Mouse (Mus musculus): ENCODE measurements around the gene Arhgef19.
A peak's percentile ranks its signal among the peaks of the same experiment; 100 is the strongest.

Gene Arhgef19

GRCm38 (mm10) chr4:141239388-141240125 lies at the start of gene Arhgef19:
TSS of gene Arhgef19 (plus strand) at chr4:141239499.
- DNase-seq (ENCODE audit: low read depth, low spot score), result no peak

GRCm38 (mm10) chr4:141191294-141191693 lies 48.0 kb upstream of the Arhgef19 start:
- DNase-seq (ENCODE audit: low read depth, low spot score), result no peak

- no peak for DNase-seq (ENCODE audit: low read depth, low spot score)
Observed at GRCm38 (mm10) chr4:141194553-141194952, 44.7 kb upstream of the Arhgef19 start.

- DNase-seq (ENCODE audit: low read depth, low spot score), result no peak
Observed at GRCm38 (mm10) chr4:141196981-141197685, 42.2 kb upstream of the Arhgef19 start.

- DNase-seq (ENCODE audit: low read depth, low spot score), result no peak
Observed at GRCm38 (mm10) chr4:141197686-141198035, 41.6 kb upstream of the Arhgef19 start.

- no peak for DNase-seq (ENCODE audit: low read depth, low spot score)
Observed at GRCm38 (mm10) chr4:141200906-141201305, 38.4 kb upstream of the Arhgef19 start.

GRCm38 (mm10) chr4:141202192-141202591 lies 37.1 kb upstream of the Arhgef19 start:
- no peak for DNase-seq (ENCODE audit: low read depth, low spot score)

GRCm38 (mm10) chr4:141204580-141205061 lies 34.7 kb upstream of the Arhgef19 start:
- DNase-seq (ENCODE audit: low read depth, low spot score), result no peak

GRCm38 (mm10) chr4:141207081-141207480 lies 32.2 kb upstream of the Arhgef19 start:
- DNase-seq (ENCODE audit: low read depth, low spot score), result no peak

GRCm38 (mm10) chr4:141210524-141211219 lies 28.6 kb upstream of the Arhgef19 start:
- no peak for DNase-seq (ENCODE audit: low read depth, low spot score)

GRCm38 (mm10) chr4:141211646-141212045 lies 27.7 kb upstream of the Arhgef19 start:
- DNase-seq (ENCODE audit: low read depth, low spot score), result peak; percentile 57

GRCm38 (mm10) chr4:141212892-141213291 lies 26.4 kb upstream of the Arhgef19 start:
- DNase-seq (ENCODE audit: low read depth, low spot score), result no peak

- no peak for DNase-seq (ENCODE audit: low read depth, low spot score)
Observed at GRCm38 (mm10) chr4:141213342-141213741, 26.0 kb upstream of the Arhgef19 start.

- peak; percentile 76 for DNase-seq (ENCODE audit: low read depth, low spot score)
Observed at GRCm38 (mm10) chr4:141213770-141214336, 25.4 kb upstream of the Arhgef19 start, which contains the start of gene Rsg1. TSS of gene Rsg1 (plus strand) at chr4:141213956.

- DNase-seq (ENCODE audit: low read depth, low spot score), result no peak
Observed at GRCm38 (mm10) chr4:141214337-141214851, 24.9 kb upstream of the Arhgef19 start.

- no peak for DNase-seq (ENCODE audit: low read depth, low spot score)
Observed at GRCm38 (mm10) chr4:141219583-141220213, 19.6 kb upstream of the Arhgef19 start.

- no peak for DNase-seq (ENCODE audit: low read depth, low spot score)
Observed at GRCm38 (mm10) chr4:141221848-141222247, 17.5 kb upstream of the Arhgef19 start.

GRCm38 (mm10) chr4:141222752-141223151 lies 16.5 kb upstream of the Arhgef19 start:
- DNase-seq (ENCODE audit: low read depth, low spot score), result no peak

GRCm38 (mm10) chr4:141228687-141229086 lies 10.6 kb upstream of the Arhgef19 start:
- DNase-seq (ENCODE audit: low read depth, low spot score), result no peak

GRCm38 (mm10) chr4:141233196-141233595 lies 6.1 kb upstream of the Arhgef19 start:
- DNase-seq (ENCODE audit: low read depth, low spot score), result no peak

GRCm38 (mm10) chr4:141235537-141236111 lies 3.7 kb upstream of the Arhgef19 start:
- DNase-seq (ENCODE audit: low read depth, low spot score), result no peak

Measured in retina, postnatal 7 days (tissue).